Mouse (Mus musculus): Measurements from ENCODE around the gene Raly.
"Not testable (repeated sequence)": the region's sequence is repeated elsewhere in the genome, so short reads cannot be mapped to it uniquely, and the experiment has no call there.

Raly gene

GRCm38 (mm10) chr2:154855383-154855782 lies 64.5 kb downstream of the Raly start:
- DNase-seq: peak; percentile 45 to 74

- DNase-seq: no peak
Observed at GRCm38 (mm10) chr2:154863672-154864071, 72.8 kb downstream of the Raly start.

GRCm38 (mm10) chr2:154865696-154866095 lies 74.8 kb downstream of the Raly start:
- no peak for DNase-seq

- no peak for DNase-seq
Observed at GRCm38 (mm10) chr2:154868106-154868505, 77.2 kb downstream of the Raly start.

GRCm38 (mm10) chr2:154869954-154870641 lies 79.2 kb downstream of the Raly start:
- no peak for DNase-seq

GRCm38 (mm10) chr2:154876621-154877020 lies 85.7 kb downstream of the Raly start:
- DNase-seq: no peak

- no peak for DNase-seq
Observed at GRCm38 (mm10) chr2:154891585-154891984, 100.7 kb downstream of the Raly start.

- DNase-seq: peak; percentile 96 to 97
Observed at GRCm38 (mm10) chr2:154892201-154893044, 101.5 kb downstream of the Raly start, which contains the start of gene Eif2s2. Gene Eif2s2, minus strand, starts transcription at chr2:154892935.

GRCm38 (mm10) chr2:154893045-154893385 lies 102.1 kb downstream of the Raly start:
- DNase-seq: no peak

GRCm38 (mm10) chr2:154893548-154893947 lies 102.7 kb downstream of the Raly start:
- DNase-seq: no peak

GRCm38 (mm10) chr2:154899004-154899403 lies 108.1 kb downstream of the Raly start:
- not testable (repeated sequence) for DNase-seq

- DNase-seq: not testable (repeated sequence)
Observed at GRCm38 (mm10) chr2:154899412-154899811, 108.5 kb downstream of the Raly start.

GRCm38 (mm10) chr2:154902111-154902510 lies 111.2 kb downstream of the Raly start:
- no peak for DNase-seq

GRCm38 (mm10) chr2:154905796-154906195 lies 114.9 kb downstream of the Raly start:
- DNase-seq: no peak

- not testable (repeated sequence) for DNase-seq
Observed at GRCm38 (mm10) chr2:154908223-154908622, 117.3 kb downstream of the Raly start.

- DNase-seq: no peak
Observed at GRCm38 (mm10) chr2:154909789-154910188, 118.9 kb downstream of the Raly start.

GRCm38 (mm10) chr2:154915922-154916541 lies 125.1 kb downstream of the Raly start:
- no peak for DNase-seq

GRCm38 (mm10) chr2:154916547-154916946 lies 125.7 kb downstream of the Raly start:
- peak; percentile 6 to 17 for DNase-seq

Data from kidney, adult 8-10 months (tissue).